Mouse (Mus musculus) bone marrow macrophage, adult 2 months (primary cell): ENCODE data around the gene Taf7l. TPM values are rescaled to one million over a fixed set of nuclear protein-coding genes. Genes with fewer than 3 reads are reported as not detected.

Experiments used
- H3K27ac ChIP-seq: 2 replicates; pipeline ENCODE4 v1.5.1; 2012; ENCODE audit warnings: low read depth, low read length; ENCODE audit not compliant: insufficient read depth
- H3K4me1 ChIP-seq: 2 replicates; pipeline ENCODE4 v1.6.1; 2012; ENCODE audit warnings: low read length; ENCODE audit not compliant: control insufficient read depth, insufficient read depth
- H3K4me3 ChIP-seq: 2 replicates; pipeline ENCODE4 v1.5.1; 2012; ENCODE audit warnings: mild to moderate bottlenecking, low read length, moderate library complexity; ENCODE audit not compliant: insufficient read depth
- CTCF ChIP-seq: IDR thresholded peaks from 2 replicates; pipeline ENCODE4 v1.5.1; 2012; ENCODE audit warnings: low read depth, mild to moderate bottlenecking, low read length, moderate library complexity
- POLR2A ChIP-seq: IDR thresholded peaks from 2 replicates; pipeline ENCODE4 v1.6.1; 2012; ENCODE audit warnings: mild to moderate bottlenecking, low read depth, low read length, borderline replicate concordance
- polyA plus RNA-seq: library from polyadenylated mRNA; stranded (reverse); fragments of >200 nt; gene quantifications from 2 replicates; pipeline ENCODE4 v1.2.4, GENCODE M21; 2012; ENCODE audit not compliant: missing spikeins, insufficient read depth, insufficient read length

Gene Taf7l
- polyA plus RNA-seq, 1 experiment: not detected

GRCm38 (mm10) chrX:134425798-134426197 lies 50.5 kb downstream of the Taf7l start:
- Histone ChIP-seq H3K27ac (no peak overlapping the region), H3K4me1 (peaks cover 7% of the 10 kb centered on the region), H3K4me3 (no peak overlapping the region)
- no peak for TF ChIP-seq CTCF
- no peak for TF ChIP-seq POLR2A

DNA sequence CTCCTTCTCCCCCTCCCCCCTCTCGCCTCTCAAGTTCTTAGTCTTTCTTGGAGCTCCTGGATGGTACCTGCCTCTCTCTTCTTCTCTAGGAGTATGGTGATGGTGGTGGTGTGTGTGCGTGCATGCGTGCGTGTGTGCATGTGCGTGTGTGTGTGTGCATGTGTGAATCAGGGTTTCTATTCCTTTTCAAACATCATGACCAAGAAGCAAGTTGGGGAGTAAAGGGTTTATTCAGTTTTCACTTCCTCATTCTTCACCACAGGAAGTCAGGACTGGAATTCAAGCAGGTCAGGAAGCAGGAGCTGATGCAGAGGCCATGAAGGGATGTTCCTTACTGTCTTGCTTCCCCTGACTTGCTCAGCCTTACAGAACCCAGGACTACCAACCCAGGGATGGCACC lies 52.0 kb downstream of the Taf7l start:
- no peak overlapping the region for H3K27ac ChIP-seq
- TF ChIP-seq POLR2A (no peak), CTCF (no peak)
- peaks cover 7% of the 10 kb centered on the region for H3K4me1 ChIP-seq
- no peak overlapping the region for H3K4me3 ChIP-seq

DNA sequence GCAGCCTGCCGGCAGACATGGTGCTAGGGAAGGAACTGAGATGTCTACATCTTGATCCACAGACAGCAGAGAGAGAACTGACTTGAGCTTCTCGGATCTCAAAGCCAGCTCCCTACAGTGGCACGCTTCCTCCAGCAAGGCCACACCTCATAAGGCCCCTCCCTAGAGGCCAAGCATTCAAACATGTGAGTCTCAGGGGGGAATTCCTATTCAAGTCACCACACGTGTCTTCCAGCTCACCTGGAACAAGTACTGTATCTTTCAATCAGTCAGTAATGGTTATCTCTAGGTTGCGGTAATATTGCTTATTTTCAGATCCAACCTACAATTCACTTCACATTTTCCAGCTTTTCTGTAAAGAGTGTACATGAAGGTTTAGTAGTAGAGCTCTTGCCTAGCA lies 56.2 kb downstream of the Taf7l start:
- H3K4me3 ChIP-seq: no peak overlapping the region
- no peak for TF ChIP-seq POLR2A
- TF ChIP-seq CTCF: no peak
- H3K4me1 ChIP-seq: peaks cover 7% of the 10 kb centered on the region
- H3K27ac ChIP-seq: no peak overlapping the region

DNA sequence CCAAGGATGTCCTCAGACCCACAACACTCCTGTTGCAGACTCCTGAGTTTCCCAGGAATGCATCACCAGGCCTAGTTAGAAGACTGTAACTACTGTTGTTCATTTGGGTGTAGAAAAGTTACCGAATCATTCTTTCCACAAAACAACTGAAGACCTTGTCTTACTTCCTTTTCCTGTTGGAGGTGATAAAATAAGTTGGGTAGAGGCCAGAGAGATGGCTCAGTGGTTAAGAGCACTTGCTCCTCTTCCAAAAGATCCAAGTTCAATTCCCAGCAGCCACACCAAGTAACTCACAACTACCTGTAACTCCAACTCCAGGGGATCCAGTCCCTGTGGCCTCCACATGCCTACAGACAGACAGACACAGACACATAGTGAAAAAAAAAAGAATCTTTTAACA lies 64.2 kb downstream of the Taf7l start:
- no peaks in the 10 kb centered on the region for H3K4me1 ChIP-seq
- no peak overlapping the region for H3K27ac ChIP-seq
- H3K4me3 ChIP-seq: no peak overlapping the region
- no peak for TF ChIP-seq CTCF
- TF ChIP-seq POLR2A: no peak

Other genes with a start within 250 kb of the Taf7l start
- 24.3 and 24.7 TPM in 2 replicates for gene Trmt2b, start 199.5 kb downstream of the Taf7l start, polyA plus RNA-seq
- gene Tmem35a, start 181.3 kb downstream of the Taf7l start, polyA plus RNA-seq: not detected in 2 replicates
- 10.0 and 12.5 TPM in 2 replicates for gene Cenpi, start 168.4 kb downstream of the Taf7l start, polyA plus RNA-seq
- gene Drp2, start 71.9 kb downstream of the Taf7l start, polyA plus RNA-seq: 0.15 and 0.23 TPM in 2 replicates
- 6.9 and 7.4 TPM in 2 replicates for gene Timm8a1, start 65.4 kb upstream of the Taf7l start, polyA plus RNA-seq
- gene Btk, start 107.1 kb upstream of the Taf7l start, polyA plus RNA-seq: 73.8 and 74.3 TPM in 2 replicates
- 520 and 660 TPM in 2 replicates for gene Rpl36a, start 109.2 kb upstream of the Taf7l start, polyA plus RNA-seq
- gene Gla, start 124.6 kb upstream of the Taf7l start, polyA plus RNA-seq: 50.1 and 57.5 TPM in 2 replicates
- 105 TPM in 2 replicates for gene Hnrnph2, start 124.7 kb upstream of the Taf7l start, polyA plus RNA-seq
- gene Armcx4, start 210.0 kb upstream of the Taf7l start, polyA plus RNA-seq: 0.09 TPM in 1 of 2 replicates, not detected in the other
- gene Armcx1, start 241.5 kb upstream of the Taf7l start, polyA plus RNA-seq: 0.77 TPM in 1 of 2 replicates, not detected in the other